Mouse (Mus musculus) kidney, postnatal 25 days (tissue): Measurements from ENCODE around the gene Unc45b.
A peak's percentile ranks its signal among the peaks of the same experiment; 100 is the strongest.
"Not testable (repeated sequence)": the region's sequence is repeated elsewhere in the genome, so short reads cannot be mapped to it uniquely, and the experiment has no call there.

Experiments used
- DNase-seq, 2 experiments: peaks; one replicate each; pipeline ENCODE4 v3.0.0; 2021; ENCODE audit warnings: mixed read lengths in 2 of 2

Unc45b gene

GRCm38 (mm10) chr11:82897478-82897877, 12.9 kb upstream of the Unc45b start:
- DNase-seq: peak in 1 of 2 experiments; percentile 14

GRCm38 (mm10) chr11:82899720-82900119, 10.6 kb upstream of the Unc45b start:
- no peak for DNase-seq

- no peak for DNase-seq
These were observed 8.6 kb upstream of the Unc45b start for GRCm38 (mm10) chr11:82901606-82902310.

- DNase-seq: no peak
These were observed 5.4 kb upstream of the Unc45b start for GRCm38 (mm10) chr11:82904952-82905351.

GRCm38 (mm10) chr11:82905816-82906215, 4.5 kb upstream of the Unc45b start:
- DNase-seq: no peak

GRCm38 (mm10) chr11:82907651-82908607, 2.4 kb upstream of the Unc45b start, which contains the start of gene Nle1:
TSS of gene Nle1 (minus strand) at chr11:82908411.
- peak; percentile 93 to 94 for DNase-seq

GRCm38 (mm10) chr11:82908608-82908989, 1.8 kb upstream of the Unc45b start:
- DNase-seq: no peak

- DNase-seq: no peak
These were observed 484 bp downstream of the Unc45b start for GRCm38 (mm10) chr11:82910679-82911389.

- DNase-seq: peak; percentile 71 to 87
These were observed 4.5 kb downstream of the Unc45b start for GRCm38 (mm10) chr11:82914711-82915352.

- DNase-seq: no peak
These were observed 10.4 kb downstream of the Unc45b start for GRCm38 (mm10) chr11:82920768-82921167.

- no peak for DNase-seq
These were observed 11.3 kb downstream of the Unc45b start for GRCm38 (mm10) chr11:82921691-82922090.

- not testable (repeated sequence) for DNase-seq
These were observed 13.6 kb downstream of the Unc45b start for GRCm38 (mm10) chr11:82923910-82924309.

- DNase-seq: no peak
These were observed 18.7 kb downstream of the Unc45b start for GRCm38 (mm10) chr11:82928897-82929632.

- no peak for DNase-seq
These were observed 19.2 kb downstream of the Unc45b start for GRCm38 (mm10) chr11:82929633-82929950.

- DNase-seq: peak in 1 of 2 experiments; percentile 49
These were observed 20.1 kb downstream of the Unc45b start for GRCm38 (mm10) chr11:82930391-82930955.

GRCm38 (mm10) chr11:82931161-82931560, 20.8 kb downstream of the Unc45b start:
- not testable (repeated sequence) for DNase-seq

- peak in 1 of 2 experiments; percentile 58 for DNase-seq
These were observed 21.5 kb downstream of the Unc45b start for GRCm38 (mm10) chr11:82931671-82932450.

- no peak for DNase-seq
These were observed 22.8 kb downstream of the Unc45b start for GRCm38 (mm10) chr11:82933186-82933585.

- no peak for DNase-seq
These were observed 33.0 kb downstream of the Unc45b start for GRCm38 (mm10) chr11:82943336-82943735.

GRCm38 (mm10) chr11:82945636-82946035, 35.3 kb downstream of the Unc45b start:
- no peak for DNase-seq

- no peak for DNase-seq
These were observed 37.1 kb downstream of the Unc45b start for GRCm38 (mm10) chr11:82947457-82947856.
